Mouse (Mus musculus): ENCODE data around the gene Magoh.

- no peak for TF ChIP-seq CTCF (IDR thresholded peaks at IDR 0.05; ENCODE audit: extremely low read depth, insufficient read depth, insufficient read length, insufficient replicate concordance)
- no peak for TF ChIP-seq POLR2A (IDR thresholded peaks at IDR 0.05; ENCODE audit: low read depth, low read length)
These were observed 48.7 kb upstream of the Magoh start for GRCm38 (mm10) chr4:107830821-107831221.

All from spleen, adult 2 months (tissue).